Mouse (Mus musculus): ENCODE measurements around the gene Ercc5. TPM values are rescaled to one million over a fixed set of nuclear protein-coding genes. Genes with fewer than 3 reads are reported as not detected.

Ercc5 gene
- polyA plus RNA-seq (2014; fragmentation: Illumina TruSeq; extraction: RNeasy Lipid Tissue Mini Kit (QIAGEN cat#74804); ENCODE audit: low read depth, low replicate concordance), result 15.2 TPM

GRCm38 (mm10) chr1:44147563-44148381 is at the start of gene Ercc5:
Gene Ercc5, plus strand, starts transcription at chr1:44147744.

GRCm38 (mm10) chr1:44102259-44102717 is 45.3 kb upstream of the Ercc5 start, which contains the start of gene Tex30:
Gene Tex30, minus strand, starts transcription at chr1:44102441.

GRCm38 (mm10) chr1:44118239-44119054 is 29.1 kb upstream of the Ercc5 start, which contains the start of the genes Kdelc1 and Bivm:
Gene Kdelc1, minus strand, starts transcription at chr1:44118808.
Gene Bivm, plus strand, starts transcription at chr1:44118957.

GRCm38 (mm10) chr1:44218876-44219275 is 71.3 kb downstream of the Ercc5 start, which contains the start of gene Mettl21e:
Gene Mettl21e, minus strand, starts transcription at chr1:44218961.

Other genes with a start within 250 kb of the Ercc5 start
- 29.3 TPM for gene Tpp2, start 214.1 kb upstream of the Ercc5 start, polyA plus RNA-seq (2014; fragmentation: Illumina TruSeq; extraction: RNeasy Lipid Tissue Mini Kit (QIAGEN cat#74804); ENCODE audit: low read depth, low replicate concordance)
- not detected for gene Mettl21c, start 127.7 kb upstream of the Ercc5 start, polyA plus RNA-seq (2014; fragmentation: Illumina TruSeq; extraction: RNeasy Lipid Tissue Mini Kit (QIAGEN cat#74804); ENCODE audit: low read depth, low replicate concordance)
- not detected for gene Gm8251, start 85.8 kb upstream of the Ercc5 start, polyA plus RNA-seq (2014; fragmentation: Illumina TruSeq; extraction: RNeasy Lipid Tissue Mini Kit (QIAGEN cat#74804); ENCODE audit: low read depth, low replicate concordance)
- gene Tex30, start 45.3 kb upstream of the Ercc5 start, polyA plus RNA-seq (2014; fragmentation: Illumina TruSeq; extraction: RNeasy Lipid Tissue Mini Kit (QIAGEN cat#74804); ENCODE audit: low read depth, low replicate concordance), result 9.1 TPM
- gene Kdelc1, start 28.9 kb upstream of the Ercc5 start, polyA plus RNA-seq (2014; fragmentation: Illumina TruSeq; extraction: RNeasy Lipid Tissue Mini Kit (QIAGEN cat#74804); ENCODE audit: low read depth, low replicate concordance), result 21.2 TPM
- 11.4 TPM for gene Bivm, start 28.8 kb upstream of the Ercc5 start, polyA plus RNA-seq (2014; fragmentation: Illumina TruSeq; extraction: RNeasy Lipid Tissue Mini Kit (QIAGEN cat#74804); ENCODE audit: low read depth, low replicate concordance)
- gene Mettl21e, start 71.2 kb downstream of the Ercc5 start, polyA plus RNA-seq (2014; fragmentation: Illumina TruSeq; extraction: RNeasy Lipid Tissue Mini Kit (QIAGEN cat#74804); ENCODE audit: low read depth, low replicate concordance), result not detected

All from heart, adult 10 weeks (tissue).